Mouse (Mus musculus): ENCODE measurements around the gene C8g. TPM values are rescaled to one million over a fixed set of nuclear protein-coding genes. Genes with fewer than 3 reads are reported as not detected.
A peak's percentile ranks its signal among the peaks of the same experiment; 100 is the strongest.

Gene C8g
- polyA plus RNA-seq, 1 experiment from 2014 or later = 6.8 TPM

GRCm38 (mm10) chr2:25536531-25536930 lies 35.0 kb upstream of the C8g start:
- Histone ChIP-seq H3K27ac (ENCODE audit: low read depth, low read length) (no peak overlapping the region), H3K9ac (replicated peaks; ENCODE audit: low read depth, low read length) (no peak overlapping the region), H3K9me3 (ENCODE audit: control insufficient read depth, low read length) (no peaks in the 10 kb centered on the region), H3K36me3 (ENCODE audit: control insufficient read depth, insufficient read depth, low read length) (0 out of 2 replicates have a peak, but pooled peaks cover 12% of the 10 kb centered on the region), H3K4me2 (ENCODE audit: low read depth, low read length) (no peak overlapping the region), H3K27me3 (ENCODE audit: control insufficient read depth, insufficient read depth, low read length) (no peaks in the 10 kb centered on the region), H3K4me3 (ENCODE audit: low read depth, low read length) (no peak overlapping the region), H3K4me1 (ENCODE audit: control insufficient read depth, insufficient read depth, low read length) (no peaks in the 10 kb centered on the region)
- ATAC-seq (ENCODE audit: low read depth) = no peak
- 92% methylated on average over 8 of the region's 8 CpGs for WGBS

GRCm38 (mm10) chr2:25534866-25535182 lies 33.3 kb upstream of the C8g start:
- no peak for ATAC-seq (ENCODE audit: low read depth)
- no peaks in the 10 kb centered on the region for H3K4me1 ChIP-seq (ENCODE audit: control insufficient read depth, insufficient read depth, low read length)
- H3K27me3 ChIP-seq (ENCODE audit: control insufficient read depth, insufficient read depth, low read length) = no peaks in the 10 kb centered on the region
- WGBS = 96% methylated on average over 2 of the region's 2 CpGs
- H3K4me2 ChIP-seq (ENCODE audit: low read depth, low read length) = no peak overlapping the region
- H3K36me3 ChIP-seq (ENCODE audit: control insufficient read depth, insufficient read depth, low read length) = peaks cover 16% of the 10 kb centered on the region; the same call in 1 of the 2 replicates
- H3K27ac ChIP-seq (ENCODE audit: low read depth, low read length) = no peak overlapping the region
- H3K4me3 ChIP-seq (ENCODE audit: low read depth, low read length) = no peak overlapping the region
- no peaks in the 10 kb centered on the region for H3K9me3 ChIP-seq (ENCODE audit: control insufficient read depth, low read length)
- H3K9ac ChIP-seq (replicated peaks; ENCODE audit: low read depth, low read length) = no peak overlapping the region

DNA sequence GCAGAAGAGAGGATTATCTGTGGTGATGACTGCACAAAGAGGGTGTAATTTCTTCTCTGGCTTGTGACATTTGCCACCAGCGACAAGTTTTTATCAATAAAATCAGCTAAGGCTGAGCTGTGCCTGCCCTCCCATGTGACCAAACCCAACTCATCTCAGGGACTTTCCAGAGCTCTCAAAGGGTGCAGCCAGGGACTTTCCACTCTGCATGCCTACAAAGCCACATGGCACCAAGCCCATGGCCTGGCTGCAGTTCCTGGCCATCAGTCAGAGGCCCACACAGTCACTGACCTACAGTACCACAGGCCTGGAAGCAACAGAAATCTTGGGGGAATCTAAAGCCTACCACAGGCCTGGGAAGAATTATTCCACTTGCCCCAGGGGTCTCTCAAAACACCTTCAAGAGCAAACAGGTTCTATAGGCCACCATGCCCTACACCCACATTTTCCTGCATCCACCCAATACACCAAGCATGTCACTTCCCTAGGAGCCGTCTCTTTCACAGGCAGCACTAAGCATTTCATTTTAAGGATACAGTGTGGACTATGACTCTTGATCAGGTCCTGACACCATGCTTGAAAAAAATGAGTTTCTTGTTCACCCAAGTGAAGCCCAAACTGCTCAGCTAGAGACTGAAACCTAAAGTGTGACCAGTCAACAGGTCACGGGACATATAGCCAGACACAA lies 32.8 kb upstream of the C8g start:
- Histone ChIP-seq H3K36me3 (ENCODE audit: control insufficient read depth, insufficient read depth, low read length) (peaks cover 16% of the 10 kb centered on the region; the same call in 1 of the 2 replicates), H3K9ac (replicated peaks; ENCODE audit: low read depth, low read length) (no peak overlapping the region), H3K4me1 (ENCODE audit: control insufficient read depth, insufficient read depth, low read length) (no peaks in the 10 kb centered on the region), H3K27me3 (ENCODE audit: control insufficient read depth, insufficient read depth, low read length) (no peaks in the 10 kb centered on the region), H3K4me3 (ENCODE audit: low read depth, low read length) (no peak overlapping the region), H3K27ac (ENCODE audit: low read depth, low read length) (no peak overlapping the region), H3K4me2 (ENCODE audit: low read depth, low read length) (no peak overlapping the region), H3K9me3 (ENCODE audit: control insufficient read depth, low read length) (no peaks in the 10 kb centered on the region)
- 96% methylated on average over 3 of the region's 3 CpGs for WGBS
- ATAC-seq (ENCODE audit: low read depth) = no peak

DNA sequence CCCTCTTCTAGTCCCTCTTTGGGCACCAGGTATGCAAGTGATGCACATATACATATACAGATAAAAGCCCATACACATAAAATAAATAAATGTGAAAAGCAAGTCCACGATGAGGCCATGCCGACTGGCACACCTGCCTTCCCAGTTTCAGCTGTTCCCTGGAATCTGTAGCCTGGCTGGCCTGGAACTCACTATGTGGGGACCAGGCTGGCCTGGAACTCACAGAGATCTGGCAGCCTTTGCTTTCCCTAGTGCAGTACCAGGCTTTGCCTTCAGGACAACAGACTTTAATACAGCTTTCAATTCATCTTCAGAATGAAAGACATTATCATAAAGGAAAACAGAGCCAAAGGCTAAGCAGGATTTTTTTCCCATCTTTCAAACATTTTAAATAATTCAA lies 32.2 kb upstream of the C8g start:
- H3K27ac ChIP-seq (ENCODE audit: low read depth, low read length) = no peak overlapping the region
- peaks cover 16% of the 10 kb centered on the region; the same call in 1 of the 2 replicates for H3K36me3 ChIP-seq (ENCODE audit: control insufficient read depth, insufficient read depth, low read length)
- no peaks in the 10 kb centered on the region for H3K27me3 ChIP-seq (ENCODE audit: control insufficient read depth, insufficient read depth, low read length)
- H3K4me3 ChIP-seq (ENCODE audit: low read depth, low read length) = no peak overlapping the region
- no peaks in the 10 kb centered on the region for H3K9me3 ChIP-seq (ENCODE audit: control insufficient read depth, low read length)
- no peak overlapping the region for H3K9ac ChIP-seq (replicated peaks; ENCODE audit: low read depth, low read length)
- no peak for ATAC-seq (ENCODE audit: low read depth)
- no peak overlapping the region for H3K4me2 ChIP-seq (ENCODE audit: low read depth, low read length)
- 95% methylated on average over 2 of the region's 2 CpGs for WGBS
- no peaks in the 10 kb centered on the region for H3K4me1 ChIP-seq (ENCODE audit: control insufficient read depth, insufficient read depth, low read length)

DNA sequence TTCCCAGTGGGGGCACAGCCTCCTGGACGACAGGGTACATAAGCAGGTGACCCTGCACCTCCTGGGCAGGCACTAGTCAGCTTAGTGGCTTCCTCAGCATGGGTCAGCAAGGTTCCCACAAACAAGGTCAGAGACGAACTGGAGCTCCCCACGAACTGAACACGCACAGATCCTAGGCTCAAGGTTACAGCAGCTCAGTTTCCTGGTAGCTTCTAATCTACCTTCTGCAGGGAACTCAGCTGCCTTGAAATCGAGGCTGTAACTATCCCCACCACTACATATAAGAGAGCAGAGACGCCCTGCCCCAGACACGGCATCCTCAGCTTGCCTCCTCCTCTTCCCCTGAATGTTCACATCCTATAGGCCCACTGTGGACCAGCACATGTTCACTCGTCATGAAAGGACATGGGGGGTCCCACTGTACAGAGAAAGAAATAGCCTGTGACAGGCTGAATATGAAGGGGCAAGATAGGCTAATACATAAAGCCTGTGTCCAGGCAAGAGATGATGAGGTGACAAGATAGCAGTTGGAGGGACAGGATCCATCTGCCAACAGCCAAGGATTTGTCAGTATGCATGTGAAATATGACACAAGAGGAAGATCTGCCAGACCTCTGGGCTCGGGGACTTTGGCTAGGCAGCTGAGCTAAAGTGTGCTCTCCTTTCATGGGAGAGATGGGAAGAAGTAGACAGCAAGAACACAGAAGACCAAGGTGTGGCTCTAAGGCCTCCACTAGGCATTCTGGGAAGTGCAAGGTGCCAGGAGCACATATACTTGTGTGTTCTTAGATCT lies 25.2 kb upstream of the C8g start:
- ATAC-seq (ENCODE audit: low read depth) = no peak
- peaks cover 41% of the 10 kb centered on the region for H3K36me3 ChIP-seq (ENCODE audit: control insufficient read depth, insufficient read depth, low read length)
- H3K4me2 ChIP-seq (ENCODE audit: low read depth, low read length) = no peak overlapping the region
- WGBS = 94% methylated on average over 9 of the region's 9 CpGs
- H3K9me3 ChIP-seq (ENCODE audit: control insufficient read depth, low read length) = no peaks in the 10 kb centered on the region
- no peak overlapping the region for H3K4me3 ChIP-seq (ENCODE audit: low read depth, low read length)
- H3K4me1 ChIP-seq (ENCODE audit: control insufficient read depth, insufficient read depth, low read length) = no peaks in the 10 kb centered on the region
- H3K9ac ChIP-seq (replicated peaks; ENCODE audit: low read depth, low read length) = no peak overlapping the region
- H3K27me3 ChIP-seq (ENCODE audit: control insufficient read depth, insufficient read depth, low read length) = no peaks in the 10 kb centered on the region
- H3K27ac ChIP-seq (ENCODE audit: low read depth, low read length) = no peak overlapping the region

DNA sequence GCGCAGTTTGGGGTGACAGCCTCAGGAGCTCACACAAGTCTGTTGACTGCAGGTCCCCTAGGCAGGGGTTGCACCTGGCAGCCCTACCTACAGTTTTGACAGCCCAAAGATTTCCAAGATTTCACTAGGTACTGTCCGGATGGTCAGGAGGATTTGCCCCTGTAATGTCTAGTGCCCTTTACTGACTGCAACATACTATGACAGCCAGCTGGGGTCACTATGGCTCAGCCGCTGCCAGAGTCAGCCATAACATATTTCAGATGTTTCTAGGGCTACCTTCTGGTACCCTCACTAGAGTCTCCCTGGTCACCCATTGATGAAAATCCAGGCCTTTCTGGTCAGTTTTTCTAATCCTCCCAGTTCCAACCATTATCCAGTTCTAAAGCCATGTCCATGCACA lies 8.4 kb upstream of the C8g start:
- H3K27ac ChIP-seq (ENCODE audit: low read depth, low read length) = no peak overlapping the region
- H3K4me1 ChIP-seq (ENCODE audit: control insufficient read depth, insufficient read depth, low read length) = no peaks in the 10 kb centered on the region
- WGBS = 74% methylated on average over 3 of the region's 3 CpGs
- H3K9ac ChIP-seq (replicated peaks; ENCODE audit: low read depth, low read length) = no peak overlapping the region
- ATAC-seq (ENCODE audit: low read depth) = no peak
- peaks cover 8% of the 10 kb centered on the region; the same call in 1 of the 2 replicates for H3K36me3 ChIP-seq (ENCODE audit: control insufficient read depth, insufficient read depth, low read length)
- H3K4me3 ChIP-seq (ENCODE audit: low read depth, low read length) = no peak overlapping the region
- H3K27me3 ChIP-seq (ENCODE audit: control insufficient read depth, insufficient read depth, low read length) = no peaks in the 10 kb centered on the region
- no peak overlapping the region for H3K4me2 ChIP-seq (ENCODE audit: low read depth, low read length)
- H3K9me3 ChIP-seq (ENCODE audit: control insufficient read depth, low read length) = no peaks in the 10 kb centered on the region

- no peaks in the 10 kb centered on the region for H3K27me3 ChIP-seq (ENCODE audit: control insufficient read depth, insufficient read depth, low read length)
- 46% methylated on average over 5 of the region's 5 CpGs for WGBS
- no peak overlapping the region for H3K4me3 ChIP-seq (ENCODE audit: low read depth, low read length)
- H3K36me3 ChIP-seq (ENCODE audit: control insufficient read depth, insufficient read depth, low read length) = peaks cover 18% of the 10 kb centered on the region; the same call in 1 of the 2 replicates
- no peak overlapping the region for H3K9ac ChIP-seq (replicated peaks; ENCODE audit: low read depth, low read length)
- ATAC-seq (ENCODE audit: low read depth) = peak; percentile 32; the same call in 1 of the 2 replicates
- no peaks in the 10 kb centered on the region for H3K9me3 ChIP-seq (ENCODE audit: control insufficient read depth, low read length)
- no peak overlapping the region for H3K27ac ChIP-seq (ENCODE audit: low read depth, low read length)
- H3K4me1 ChIP-seq (ENCODE audit: control insufficient read depth, insufficient read depth, low read length) = peaks cover 2% of the 10 kb centered on the region
- no peak overlapping the region for H3K4me2 ChIP-seq (ENCODE audit: low read depth, low read length)
Measured at GRCm38 (mm10) chr2:25506964-25507363, 5.4 kb upstream of the C8g start.

DNA sequence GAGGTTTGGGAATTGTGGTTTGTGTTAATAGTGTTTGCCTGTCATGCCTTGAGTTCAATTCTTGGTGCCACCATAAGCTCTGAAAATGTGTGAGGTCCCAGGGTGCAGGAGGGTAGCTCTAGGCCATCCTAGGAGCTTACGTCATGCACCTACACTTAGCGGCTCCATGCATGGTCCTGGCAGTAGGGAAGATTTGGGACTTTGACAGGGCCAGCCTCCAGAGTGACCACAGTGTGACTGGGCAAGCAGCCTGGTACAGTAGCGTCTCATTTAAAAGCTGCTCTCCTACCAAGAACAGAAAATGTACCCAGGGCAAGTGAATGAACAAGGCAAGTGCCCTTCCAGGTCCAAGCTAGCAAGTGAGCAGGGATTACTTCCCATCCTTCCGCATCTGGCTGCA lies 4.3 kb upstream of the C8g start:
- no peak for ATAC-seq (ENCODE audit: low read depth)
- Histone ChIP-seq H3K9ac (replicated peaks; ENCODE audit: low read depth, low read length) (no peak overlapping the region), H3K4me3 (ENCODE audit: low read depth, low read length) (no peak overlapping the region), H3K36me3 (ENCODE audit: control insufficient read depth, insufficient read depth, low read length) (peaks cover 18% of the 10 kb centered on the region; the same call in 1 of the 2 replicates), H3K4me1 (ENCODE audit: control insufficient read depth, insufficient read depth, low read length) (peaks cover 10% of the 10 kb centered on the region), H3K27me3 (ENCODE audit: control insufficient read depth, insufficient read depth, low read length) (no peaks in the 10 kb centered on the region), H3K9me3 (ENCODE audit: control insufficient read depth, low read length) (no peaks in the 10 kb centered on the region), H3K27ac (ENCODE audit: low read depth, low read length) (no peak overlapping the region), H3K4me2 (ENCODE audit: low read depth, low read length) (no peak overlapping the region)
- 94% methylated on average over 4 of the region's 4 CpGs for WGBS

- Histone ChIP-seq H3K4me2 (ENCODE audit: low read depth, low read length) (no peak overlapping the region), H3K9me3 (ENCODE audit: control insufficient read depth, low read length) (no peaks in the 10 kb centered on the region), H3K9ac (replicated peaks; ENCODE audit: low read depth, low read length) (no peak overlapping the region), H3K4me3 (ENCODE audit: low read depth, low read length) (no peak overlapping the region), H3K27me3 (ENCODE audit: control insufficient read depth, insufficient read depth, low read length) (no peaks in the 10 kb centered on the region), H3K36me3 (ENCODE audit: control insufficient read depth, insufficient read depth, low read length) (peaks cover 18% of the 10 kb centered on the region; the same call in 1 of the 2 replicates), H3K4me1 (ENCODE audit: control insufficient read depth, insufficient read depth, low read length) (peaks cover 13% of the 10 kb centered on the region), H3K27ac (ENCODE audit: low read depth, low read length) (no peak overlapping the region)
- ATAC-seq (ENCODE audit: low read depth) = no peak
- WGBS = 80% methylated on average over 1 of the region's 1 CpGs
Measured at GRCm38 (mm10) chr2:25505000-25505399, 3.5 kb upstream of the C8g start.

Data from neural tube, embryonic 14.5 days (tissue).